Mouse (Mus musculus) bone marrow, adult 2 months (tissue): ENCODE measurements at regions not wholly inside any gene's neighbourhood (a gene's known extent, or its start where the extent isn't known, plus 50 kb on each side); places are given as distances from the start of the nearest gene placed in this dataset.

ENCODE experiments used
- CTCF ChIP-seq: fragments of 200-500 bp; IDR thresholded peaks from 2 replicates; pipeline ENCODE4 v1.5.1; 2011; ENCODE audit warnings: low read length, control low read depth; ENCODE audit not compliant: control insufficient read depth, insufficient read depth
- POLR2A ChIP-seq: fragments of 200-500 bp; IDR thresholded peaks from 2 replicates; pipeline ENCODE4 v1.6.1; 2011; ENCODE audit warnings: low read depth, mild to moderate bottlenecking, control low read depth, low read length, borderline replicate concordance; ENCODE audit not compliant: control insufficient read depth

GRCm38 (mm10) chr11:71393406-71393805, 162.9 kb upstream of the Nlrp1b start:
- no peak for TF ChIP-seq CTCF
- no peak for TF ChIP-seq POLR2A
